Mouse (Mus musculus) intestine, embryonic 16.5 days (tissue): ENCODE results near the gene S100a16. TPM values are rescaled to one million over a fixed set of nuclear protein-coding genes. Genes with fewer than 3 reads are reported as not detected.
A peak's percentile ranks its signal among the peaks of the same experiment; 100 is the strongest.

ENCODE experiments used
- ATAC-seq: fragments of 200-750 bp; cut with Nextera tagmentation; 2 replicates; pipeline ENCODE4 v1.8.0; 2017; ENCODE audit warnings: moderate TSS enrichment, moderate library complexity
- H3K27ac ChIP-seq: fragments of 300-500 bp; sonication (generic); 2 replicates; pipeline ENCODE4 v1.5.1; 2014; ENCODE audit warnings: mild to moderate bottlenecking, low read length
- H3K27me3 ChIP-seq: fragments of 300-500 bp; sonication (generic); replicated peaks from 2 replicates; pipeline ENCODE4 v1.6.1; 2014; ENCODE audit warnings: low read length, control low read depth, mixed read lengths; ENCODE audit not compliant: control insufficient read depth, insufficient read depth
- H3K36me3 ChIP-seq: fragments of 300-500 bp; sonication (generic); 2 replicates; pipeline ENCODE4 v1.6.1; 2014; ENCODE audit warnings: low read length, control low read depth; ENCODE audit not compliant: control insufficient read depth, insufficient read depth
- H3K4me1 ChIP-seq: fragments of 300-500 bp; sonication (generic); 2 replicates; pipeline ENCODE4 v1.6.1; 2014; ENCODE audit warnings: low read length, control low read depth, mixed read lengths; ENCODE audit not compliant: control insufficient read depth, insufficient read depth
- H3K4me2 ChIP-seq: fragments of 300-500 bp; sonication (generic); 2 replicates; pipeline ENCODE4 v1.6.1; 2014; ENCODE audit warnings: low read depth, low read length, control low read depth
- H3K4me3 ChIP-seq: fragments of 300-500 bp; sonication (generic); 2 replicates; pipeline ENCODE4 v1.5.1; 2014; ENCODE audit warnings: mild to moderate bottlenecking, low read length
- H3K9ac ChIP-seq: fragments of 300-500 bp; sonication (generic); 2 replicates; pipeline ENCODE4 v1.6.1; 2014; ENCODE audit warnings: low read depth, low read length
- H3K9me3 ChIP-seq: fragments of 300-500 bp; sonication (generic); 2 replicates; pipeline ENCODE4 v1.6.1; 2016; ENCODE audit warnings: low read length, control low read depth; ENCODE audit not compliant: control insufficient read depth
- whole genome bisulfite sequencing: fragments of 180-500 bp; shearing (Covaris S2); extraction: QIAGEN DNeasy Blood & Tissue Kit; methylation state at CpG from one replicate; pipeline ENCODE4 v1.1.7; 2014; 5-methylcytosine and 5-hydroxymethylcytosine counted together
- polyA plus RNA-seq: library from polyadenylated mRNA; unstranded; fragments of >200 nt; fragmentation: Nextera tagmentation; extraction: Ambion mirVana; gene quantifications from 2 replicates; pipeline ENCODE4 v1.2.1, GENCODE M21; 2015

S100a16 gene
- polyA plus RNA-seq, 1 experiment from 2014 or later, result 113 TPM

DNA sequence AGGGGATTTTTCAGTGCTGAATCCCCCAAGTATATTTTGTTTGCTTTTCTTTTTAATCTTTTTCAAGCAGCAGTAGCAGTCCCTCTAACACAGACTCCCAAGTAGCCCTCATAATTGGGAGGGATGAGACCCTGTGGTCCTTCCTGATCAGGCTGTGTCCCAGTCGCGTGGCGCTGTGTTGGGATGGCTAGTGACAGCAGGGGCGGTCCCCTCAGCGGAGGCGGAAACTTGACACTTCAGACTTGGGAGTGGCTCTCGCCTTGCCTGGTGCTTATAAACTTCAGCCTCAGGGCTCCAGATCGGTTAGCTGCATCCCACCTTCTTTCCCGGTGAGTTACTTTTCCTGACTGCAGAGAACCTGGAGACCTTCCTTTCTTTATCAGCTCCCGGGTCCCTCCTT, 22.4 kb upstream of the S100a16 start:
- Histone ChIP-seq H3K9me3 (no peaks in the 10 kb centered on the region), H3K9ac (peak overlapping the region; percentile 67), H3K27me3 (no peaks in the 10 kb centered on the region), H3K4me3 (peak overlapping the region; percentile 46), H3K4me2 (peak overlapping the region; percentile 92), H3K36me3 (no peaks in the 10 kb centered on the region), H3K4me1 (peaks cover 13% of the 10 kb centered on the region), H3K27ac (peak overlapping the region; percentile 68)
- WGBS, result 0% methylated on average over 10 of the region's 10 CpGs
- ATAC-seq, result peak; percentile 89

DNA sequence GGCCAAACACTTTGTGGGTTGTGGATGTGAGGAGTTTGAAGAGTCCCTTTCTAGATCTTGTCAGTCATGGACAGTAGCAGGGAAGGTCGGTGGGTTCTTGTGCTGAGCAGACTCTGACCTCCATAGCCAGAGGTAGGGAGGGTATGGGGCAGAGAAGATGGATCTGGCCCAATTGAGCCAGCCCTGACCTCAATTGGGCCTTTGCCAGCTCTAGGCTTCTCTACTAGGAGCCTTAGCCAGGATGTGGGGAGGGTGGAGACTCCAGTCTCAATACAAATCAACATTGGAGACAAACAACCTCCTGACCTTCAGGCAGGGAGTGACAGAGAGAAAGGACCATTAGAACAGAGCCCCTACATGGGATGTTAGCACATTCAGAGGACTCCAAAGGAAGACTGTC, 21.8 kb upstream of the S100a16 start:
- H3K27ac ChIP-seq, result no peak overlapping the region
- ATAC-seq, result no peak

DNA sequence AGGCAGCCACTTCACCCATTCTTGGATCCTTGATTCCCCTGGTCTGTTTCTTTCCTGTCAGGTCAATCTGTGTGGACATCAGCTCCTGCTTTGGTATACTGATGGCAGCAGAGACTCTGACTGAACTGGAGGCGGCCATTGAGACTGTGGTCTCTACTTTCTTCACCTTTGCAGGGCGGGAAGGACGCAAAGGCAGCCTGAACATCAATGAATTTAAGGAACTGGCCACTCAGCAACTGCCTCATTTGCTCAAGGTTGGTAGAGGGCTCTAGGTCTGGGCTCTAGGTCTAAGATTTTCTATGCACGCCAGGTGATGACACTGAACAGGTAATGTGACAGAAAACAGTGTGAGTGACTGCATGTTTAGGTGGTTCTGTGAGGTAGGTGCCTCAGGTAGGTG, 21.3 kb upstream of the S100a16 start:
- H3K27me3 ChIP-seq, result no peaks in the 10 kb centered on the region
- 94% methylated on average over 4 of the region's 4 CpGs for WGBS
- no peaks in the 10 kb centered on the region for H3K9me3 ChIP-seq
- H3K4me1 ChIP-seq, result peaks cover 13% of the 10 kb centered on the region
- H3K4me3 ChIP-seq, result no peak overlapping the region
- H3K4me2 ChIP-seq, result peak overlapping the region; percentile 92; the same call in 1 of the 2 replicates
- no peaks in the 10 kb centered on the region for H3K36me3 ChIP-seq
- no peak for ATAC-seq
- no peak overlapping the region; the same call in 1 of the 2 replicates for H3K9ac ChIP-seq
- no peak overlapping the region for H3K27ac ChIP-seq

More for the DNA sequence above, 21.8 kb upstream of the S100a16 start:
- no peaks in the 10 kb centered on the region for H3K27me3 ChIP-seq
- H3K4me1 ChIP-seq, result peaks cover 13% of the 10 kb centered on the region
- peak overlapping the region; percentile 67 for H3K9ac ChIP-seq
- H3K4me2 ChIP-seq, result peak overlapping the region; percentile 92
- no peaks in the 10 kb centered on the region for H3K36me3 ChIP-seq
- peak overlapping the region; percentile 46 for H3K4me3 ChIP-seq
- no peaks in the 10 kb centered on the region for H3K9me3 ChIP-seq
- 20% methylated on average over 1 of the region's 1 CpGs for WGBS

DNA sequence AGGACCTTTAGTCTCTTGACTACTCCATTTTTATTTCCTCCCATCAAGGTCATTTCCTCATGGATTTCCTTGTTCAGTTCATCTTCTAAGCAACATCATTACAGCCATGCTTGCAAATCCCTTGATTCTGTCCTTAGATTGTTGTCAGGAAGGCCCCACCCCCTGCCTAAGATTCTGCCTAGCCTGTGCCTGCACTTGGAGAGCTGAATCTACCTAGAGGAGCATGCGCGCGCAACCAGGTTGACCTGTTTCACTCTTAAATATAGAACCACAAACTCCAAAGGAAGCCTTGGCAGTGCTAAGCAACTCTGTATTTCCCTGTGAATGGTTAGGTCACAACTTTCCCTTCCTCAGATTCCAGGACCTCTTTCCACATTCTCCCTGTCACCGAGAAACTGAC, 19.3 kb upstream of the S100a16 start:
- H3K4me1 ChIP-seq, result peaks cover 13% of the 10 kb centered on the region
- no peaks in the 10 kb centered on the region for H3K27me3 ChIP-seq
- ATAC-seq, result no peak
- no peak overlapping the region for H3K27ac ChIP-seq
- H3K4me3 ChIP-seq, result no peak overlapping the region
- no peak overlapping the region for H3K9ac ChIP-seq
- no peak overlapping the region for H3K4me2 ChIP-seq
- no peaks in the 10 kb centered on the region for H3K9me3 ChIP-seq
- WGBS, result 70% methylated on average over 4 of the region's 4 CpGs
- H3K36me3 ChIP-seq, result no peaks in the 10 kb centered on the region

DNA sequence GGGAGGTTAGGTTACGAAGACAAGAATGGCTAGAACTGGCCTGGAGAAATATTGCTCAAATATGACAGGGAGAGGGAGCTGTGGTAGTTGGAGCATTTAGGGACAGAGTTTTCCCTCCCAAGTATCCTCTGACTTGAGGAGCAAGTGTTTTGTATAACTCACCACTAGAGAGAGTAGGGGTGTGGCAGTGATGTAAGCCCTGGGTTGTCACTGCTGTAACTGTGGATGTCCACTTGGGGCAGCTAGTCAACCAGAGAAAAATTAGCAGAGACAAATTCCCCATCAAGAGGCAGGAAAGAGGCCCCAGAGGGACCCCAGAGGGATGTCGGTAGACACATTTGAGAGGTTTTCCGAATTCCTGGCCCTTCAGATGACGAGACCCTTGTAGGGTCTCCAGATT, 11.6 kb upstream of the S100a16 start:
- WGBS, result 69% methylated on average over 4 of the region's 4 CpGs
- Histone ChIP-seq H3K36me3 (0 out of 2 replicates have a peak, but pooled peaks cover 3% of the 10 kb centered on the region), H3K27ac (no peak overlapping the region), H3K4me3 (no peak overlapping the region), H3K4me2 (no peak overlapping the region), H3K4me1 (peaks cover 12% of the 10 kb centered on the region), H3K9ac (no peak overlapping the region), H3K27me3 (no peaks in the 10 kb centered on the region), H3K9me3 (no peaks in the 10 kb centered on the region)
- ATAC-seq, result no peak

DNA sequence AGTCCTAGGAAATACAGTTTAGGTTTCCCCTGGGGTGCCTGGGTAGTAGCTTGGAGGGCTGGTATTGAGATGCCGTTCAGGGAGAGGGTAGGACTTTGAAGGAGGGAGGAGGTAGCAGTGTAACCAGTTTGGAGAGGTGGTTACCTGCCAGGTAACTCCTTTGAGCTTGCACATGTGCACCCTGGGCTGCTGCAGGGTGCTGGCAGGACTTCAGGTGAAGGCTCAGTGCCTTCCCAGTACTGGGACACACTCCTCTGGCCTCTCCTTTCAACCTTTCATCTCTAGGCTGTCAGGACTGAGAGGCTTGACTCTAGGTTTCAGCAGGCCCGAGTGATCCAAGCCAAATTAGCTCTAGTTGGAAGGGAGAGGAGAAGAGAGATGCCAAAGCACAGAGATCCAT, 11.0 kb upstream of the S100a16 start:
- H3K27ac ChIP-seq, result no peak overlapping the region; the same call in 1 of the 2 replicates
- 0 out of 2 replicates have a peak, but pooled peaks cover 3% of the 10 kb centered on the region for H3K36me3 ChIP-seq
- no peak overlapping the region for H3K4me2 ChIP-seq
- no peak overlapping the region for H3K4me3 ChIP-seq
- no peaks in the 10 kb centered on the region for H3K9me3 ChIP-seq
- peak; percentile 49 for ATAC-seq
- peak overlapping the region; percentile 20; the same call in 1 of the 2 replicates for H3K9ac ChIP-seq
- no peaks in the 10 kb centered on the region for H3K27me3 ChIP-seq
- 74% methylated on average over 2 of the region's 2 CpGs for WGBS
- peaks cover 12% of the 10 kb centered on the region for H3K4me1 ChIP-seq

DNA sequence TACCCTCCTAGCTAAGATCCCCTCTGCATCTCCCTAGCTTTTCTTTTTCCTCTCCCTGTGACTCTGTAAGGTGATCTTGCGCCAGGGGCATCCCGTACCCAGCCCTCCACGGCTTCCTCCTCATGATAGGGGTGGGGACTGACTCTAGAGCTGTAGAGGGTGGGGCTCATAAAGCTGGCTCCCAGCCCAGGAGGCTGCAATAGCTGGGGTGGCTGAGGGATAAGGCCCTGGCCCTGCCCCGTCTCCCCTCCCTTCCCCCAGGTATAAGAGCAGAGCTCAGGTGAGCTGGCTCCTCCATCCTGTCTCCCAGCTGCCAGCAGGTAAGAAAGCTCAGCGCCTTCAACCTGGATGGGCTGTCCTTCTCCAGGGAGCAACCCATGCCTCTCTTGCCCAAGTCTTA, 10.5 kb upstream of the S100a16 start, which contains the start of gene S100a14:
S100a14 (plus strand) TSS at position 277 of the 400 bp plus-strand sequence.
- 0 out of 2 replicates have a peak within 1 kb of the TSS, but pooled peaks have one; percentile 5 for H3K4me2 ChIP-seq
- H3K9ac ChIP-seq, result peak within 1 kb of the TSS; percentile 20; the same call in 1 of the 2 replicates
- H3K4me3 ChIP-seq, result no peak within 1 kb of the TSS
- H3K36me3 ChIP-seq, result 0 out of 2 replicates have a peak, but pooled peaks cover 3% of the 10 kb centered on the region
- H3K4me1 ChIP-seq, result peaks cover 12% of the 10 kb centered on the region
- ATAC-seq, result peak; percentile 98
- WGBS, result 37% methylated on average over 5 of the region's 5 CpGs
- no peaks in the 10 kb centered on the region for H3K9me3 ChIP-seq
- no peaks in the 10 kb centered on the region for H3K27me3 ChIP-seq
- no peak within 1 kb of the TSS; the same call in 1 of the 2 replicates for H3K27ac ChIP-seq

DNA sequence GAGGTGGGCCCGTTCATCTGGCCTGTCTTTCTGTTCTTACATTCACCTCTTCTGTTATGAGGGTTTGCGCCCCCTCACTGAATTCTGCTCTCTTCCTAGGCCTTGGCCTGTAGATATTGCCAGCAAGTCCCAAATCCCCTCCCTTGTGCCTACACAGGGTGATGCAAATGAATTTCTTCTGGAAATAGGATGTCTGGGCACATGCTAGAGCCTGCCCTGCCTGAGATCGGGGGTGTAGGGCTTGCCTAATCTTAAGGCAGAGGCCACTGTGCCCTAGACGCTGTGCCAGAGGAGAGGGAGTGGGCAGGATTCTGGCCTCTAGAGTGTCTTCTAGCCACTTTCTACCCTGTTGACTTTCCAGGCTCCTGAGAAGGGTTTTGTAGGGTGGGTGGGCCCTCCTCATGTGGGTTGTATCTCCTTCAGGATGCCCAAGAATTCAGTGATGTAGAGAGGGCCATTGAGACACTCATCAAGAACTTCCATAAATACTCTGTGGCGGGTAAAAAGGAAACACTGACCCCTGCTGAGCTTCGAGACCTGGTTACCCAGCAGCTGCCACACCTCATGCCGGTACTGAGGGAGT, 9.7 kb upstream of the S100a16 start:
- no peak overlapping the region for H3K4me3 ChIP-seq
- no peaks in the 10 kb centered on the region for H3K27me3 ChIP-seq
- H3K4me1 ChIP-seq, result peaks cover 12% of the 10 kb centered on the region
- no peak overlapping the region for H3K27ac ChIP-seq
- H3K9me3 ChIP-seq, result no peaks in the 10 kb centered on the region
- WGBS, result 90% methylated on average over 7 of the region's 7 CpGs
- H3K4me2 ChIP-seq, result 0 out of 2 replicates have a peak overlapping the region, but pooled peaks have one; percentile 5
- H3K9ac ChIP-seq, result no peak overlapping the region
- ATAC-seq, result no peak
- H3K36me3 ChIP-seq, result 0 out of 2 replicates have a peak, but pooled peaks cover 3% of the 10 kb centered on the region

DNA sequence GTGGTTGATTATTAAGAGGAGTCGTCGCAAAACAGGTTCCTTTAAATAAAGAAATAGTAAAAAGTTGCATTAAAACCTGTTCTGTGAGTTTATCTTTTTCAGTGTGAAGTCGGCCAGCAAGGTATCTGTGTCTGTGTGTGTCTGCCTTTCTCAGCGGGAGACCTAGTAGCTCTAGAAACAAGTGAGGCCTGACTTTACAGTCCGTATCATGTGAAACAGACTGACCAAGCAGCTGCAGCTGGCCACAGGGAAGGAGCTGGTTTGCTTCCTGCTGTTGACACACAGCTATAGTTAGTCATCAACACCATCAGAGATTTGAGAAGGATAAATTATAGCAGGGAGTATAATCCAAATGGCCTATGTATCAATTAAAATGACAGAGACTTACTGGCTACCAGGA, 5.3 kb upstream of the S100a16 start:
- Histone ChIP-seq H3K27me3 (no peaks in the 10 kb centered on the region), H3K9me3 (no peaks in the 10 kb centered on the region), H3K4me2 (no peak overlapping the region), H3K27ac (no peak overlapping the region), H3K4me3 (no peak overlapping the region), H3K9ac (no peak overlapping the region), H3K4me1 (peaks cover 3% of the 10 kb centered on the region), H3K36me3 (no peaks in the 10 kb centered on the region)
- whole genome bisulfite sequencing, result 51% methylated on average over 5 of the region's 5 CpGs
- no peak for ATAC-seq
